Mouse (Mus musculus) hindbrain, embryonic 12.5 days (tissue): ENCODE results near the gene Gm5150. TPM values are rescaled to one million over a fixed set of nuclear protein-coding genes. Genes with fewer than 3 reads are reported as not detected.

Source experiments
- microRNA-seq: library from miRNA; unstranded; fragments of <30 nt; microRNA quantifications from one replicate; pipeline ENCODE4, GENCODE M21; 2017
- polyA plus RNA-seq: library from polyadenylated mRNA; unstranded; fragments of >200 nt; fragmentation: Nextera tagmentation; extraction: Ambion mirVana; gene quantifications from 2 replicates; pipeline ENCODE4 v1.2.1, GENCODE M21; 2016

Gm5150 gene
- polyA plus RNA-seq, 1 experiment from 2014 or later: not detected

Small RNA genes lying within 50 kb of the gene (microRNA-seq; reads per million reads assigned to microRNA genes)
- gene Gm24694: not detected

Other genes with a start within 250 kb of the Gm5150 start
- gene Sirpb1c, start 157.9 kb downstream of the Gm5150 start, polyA plus RNA-seq: not detected in 2 replicates